Mouse (Mus musculus) stomach, embryonic 16.5 days (tissue): Measurements from ENCODE around the gene Arsb. TPM values are rescaled to one million over a fixed set of nuclear protein-coding genes. Genes with fewer than 3 reads are reported as not detected.
"Not testable (repeated sequence)": the region's sequence is repeated elsewhere in the genome, so short reads cannot be mapped to it uniquely, and the experiment has no call there.

ENCODE experiments used
- ATAC-seq: fragments of 200-750 bp; cut with Nextera tagmentation; 2 replicates; pipeline ENCODE4 v1.8.0; 2017; ENCODE audit warnings: moderate number of reproducible peaks, moderate TSS enrichment; ENCODE audit not compliant: insufficient read depth, low FRiP score
- H3K27ac ChIP-seq: fragments of 300-500 bp; sonication (generic); 2 replicates; pipeline ENCODE4 v1.5.1; 2014; ENCODE audit warnings: low read length
- H3K27me3 ChIP-seq: fragments of 300-500 bp; sonication (generic); 2 replicates; pipeline ENCODE4 v1.6.1; 2014; ENCODE audit warnings: low read length, control low read depth, mixed read lengths; ENCODE audit not compliant: control insufficient read depth, insufficient read depth
- H3K36me3 ChIP-seq: fragments of 300-500 bp; sonication (generic); 2 replicates; pipeline ENCODE4 v1.6.1; 2014; ENCODE audit warnings: low read length; ENCODE audit not compliant: control insufficient read depth, insufficient read depth
- H3K4me1 ChIP-seq: fragments of 300-500 bp; sonication (generic); 2 replicates; pipeline ENCODE4 v1.6.1; 2014; ENCODE audit warnings: low read length, control low read depth, mixed read lengths; ENCODE audit not compliant: control insufficient read depth, insufficient read depth
- H3K4me2 ChIP-seq: fragments of 300-500 bp; sonication (generic); 2 replicates; pipeline ENCODE4 v1.6.1; 2014; ENCODE audit warnings: low read depth, low read length, mixed read lengths
- H3K4me3 ChIP-seq: fragments of 300-500 bp; sonication (generic); replicated peaks from 2 replicates; pipeline ENCODE4 v1.5.1; 2014; ENCODE audit warnings: mild to moderate bottlenecking, low read length
- H3K9ac ChIP-seq: fragments of 300-500 bp; sonication (generic); 2 replicates; pipeline ENCODE4 v1.6.1; 2014; ENCODE audit warnings: low read length
- H3K9me3 ChIP-seq: fragments of 300-500 bp; sonication (generic); replicated peaks from 2 replicates; pipeline ENCODE4 v1.6.1; 2016; ENCODE audit warnings: low read length, control low read depth; ENCODE audit not compliant: control insufficient read depth
- WGBS: fragments of 180-500 bp; shearing (Covaris S2); extraction: QIAGEN DNeasy Blood & Tissue Kit; methylation state at CpG from one replicate; pipeline ENCODE4 v1.1.7; 2014; 5-methylcytosine and 5-hydroxymethylcytosine counted together
- microRNA-seq: library from miRNA; unstranded; fragments of <30 nt; microRNA quantifications from one replicate; pipeline ENCODE4, GENCODE M21; 2016
- polyA plus RNA-seq: library from polyadenylated mRNA; unstranded; fragments of >200 nt; fragmentation: Nextera tagmentation; extraction: Ambion mirVana; gene quantifications from 2 replicates; pipeline ENCODE4 v1.2.1, GENCODE M21; 2015

The Arsb gene
- polyA plus RNA-seq, 1 experiment from 2014 or later, result 12.7 TPM

DNA sequence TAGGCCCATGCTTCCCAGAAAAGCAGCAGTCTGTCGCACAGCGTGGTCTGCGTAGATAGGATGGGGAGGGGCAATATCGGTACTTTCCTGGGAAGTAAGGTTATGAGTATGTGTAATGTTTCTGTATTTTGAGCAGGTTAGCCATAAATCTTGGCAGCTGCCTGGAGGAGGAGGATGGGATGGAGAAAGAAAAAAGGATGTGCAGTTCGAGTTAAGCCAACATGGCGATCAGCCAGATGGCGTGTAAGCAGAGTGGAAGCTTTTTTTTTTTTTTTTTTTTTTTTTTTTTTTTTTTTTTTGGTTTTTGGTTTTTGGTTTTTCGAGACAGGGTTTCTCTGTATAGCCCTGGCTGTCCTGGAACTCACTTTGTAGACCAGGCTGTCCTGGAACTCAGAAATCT, 214.3 kb downstream of the Arsb start:
- not testable (repeated sequence) for H3K9me3 ChIP-seq, H3K27me3 ChIP-seq, ATAC-seq, H3K4me1 ChIP-seq, H3K36me3 ChIP-seq, H3K9ac ChIP-seq, H3K4me3 ChIP-seq, H3K4me2 ChIP-seq, H3K27ac ChIP-seq
- WGBS, result 89% methylated on average over 8 of the region's 8 CpGs

DNA sequence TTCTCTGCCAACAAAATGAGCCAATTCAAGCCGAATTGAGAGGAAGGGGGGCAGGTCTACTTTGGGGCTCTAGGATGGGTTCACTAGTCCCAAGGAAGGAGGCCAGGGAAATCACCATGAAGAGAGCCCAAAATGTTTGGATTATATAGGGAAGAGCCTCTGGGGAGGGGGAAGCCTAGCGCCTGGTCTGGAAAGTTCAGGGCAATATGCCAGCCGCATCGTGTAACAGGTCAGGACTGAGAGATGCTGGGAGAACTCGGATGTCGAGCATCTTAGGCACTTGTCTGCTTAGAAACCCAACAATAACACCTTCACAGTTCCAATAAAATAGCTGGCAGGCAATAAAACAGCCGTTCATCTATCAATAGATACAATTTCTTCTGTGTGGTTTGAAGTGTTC, 216.2 kb downstream of the Arsb start:
- Histone ChIP-seq H3K4me1 (no peaks in the 10 kb centered on the region), H3K9ac (no peak overlapping the region), H3K4me3 (no peak overlapping the region), H3K27me3 (no peaks in the 10 kb centered on the region), H3K4me2 (no peak overlapping the region), H3K36me3 (no peaks in the 10 kb centered on the region), H3K27ac (no peak overlapping the region), H3K9me3 (0 out of 2 replicates have a peak, but pooled peaks cover 5% of the 10 kb centered on the region)
- 62% methylated on average over 7 of the region's 7 CpGs for WGBS
- no peak for ATAC-seq

DNA sequence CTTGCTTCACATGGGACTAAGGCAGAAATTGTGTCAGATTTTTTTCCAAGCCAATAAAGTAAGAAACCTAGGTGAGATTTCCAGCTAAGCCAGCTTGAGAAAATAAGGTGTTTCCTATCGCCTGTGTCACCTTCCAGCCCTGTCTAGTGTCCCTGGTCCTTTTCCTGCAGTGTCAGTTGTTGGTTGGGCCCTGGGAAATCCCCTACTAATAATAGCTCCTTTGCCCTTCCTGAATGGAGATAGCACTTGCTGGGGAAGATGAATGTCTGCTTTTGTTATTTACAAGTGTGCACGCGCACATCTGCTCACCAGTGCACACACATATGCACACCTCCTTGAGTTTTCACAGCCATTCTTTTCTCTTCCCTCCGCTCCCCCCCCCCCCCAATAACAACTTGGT, 217.8 kb downstream of the Arsb start:
- no peak for ATAC-seq
- Histone ChIP-seq H3K4me2 (no peak overlapping the region), H3K4me3 (no peak overlapping the region), H3K9me3 (0 out of 2 replicates have a peak, but pooled peaks cover 5% of the 10 kb centered on the region), H3K9ac (no peak overlapping the region), H3K36me3 (no peaks in the 10 kb centered on the region), H3K27ac (no peak overlapping the region), H3K27me3 (no peaks in the 10 kb centered on the region), H3K4me1 (no peaks in the 10 kb centered on the region)
- WGBS, result 72% methylated on average over 3 of the region's 4 CpGs

DNA sequence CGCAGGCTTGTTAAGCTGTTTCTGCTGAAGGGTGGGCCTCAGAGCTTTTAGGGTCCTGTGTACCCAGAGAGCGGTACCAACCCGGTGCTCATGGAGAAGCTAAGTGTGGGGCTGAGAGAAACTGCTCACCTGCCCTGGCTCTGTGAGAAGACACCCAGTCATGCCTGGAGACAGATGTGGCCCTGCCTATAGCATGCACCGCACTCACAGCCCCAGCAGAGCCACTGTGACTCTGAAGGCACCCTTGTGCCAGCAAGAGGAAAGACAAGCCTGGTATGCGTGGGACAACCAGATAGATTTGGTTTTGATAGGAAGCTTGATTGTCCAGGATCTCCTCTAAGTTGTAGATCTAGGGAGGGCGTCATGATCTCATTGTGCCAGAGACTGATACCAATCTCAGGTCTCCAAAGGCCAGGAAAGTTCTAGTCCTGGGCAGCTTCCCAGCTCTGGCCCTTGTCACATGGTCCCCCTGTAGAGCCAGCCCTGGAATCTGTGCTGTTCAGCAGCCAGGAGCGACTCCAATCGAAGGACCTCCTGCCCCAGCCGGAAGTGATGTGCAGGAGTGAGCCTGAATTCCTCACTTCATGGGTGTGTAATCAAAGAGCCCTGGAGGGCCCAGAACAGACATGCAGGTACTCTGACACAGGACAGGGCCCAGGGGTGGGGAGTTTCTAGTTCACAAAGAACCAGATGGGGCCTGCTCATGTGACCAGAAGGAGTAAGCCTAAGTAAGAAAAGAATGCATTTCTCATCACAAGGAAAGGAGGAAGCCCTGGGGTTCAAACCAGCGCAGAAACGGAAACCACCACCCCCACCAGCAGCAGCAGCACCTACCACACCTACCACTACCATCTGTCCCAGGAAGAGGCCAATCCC, 218.5 kb downstream of the Arsb start:
- ATAC-seq, result peak; percentile 10; the same call in 1 of the 2 replicates
- 78% methylated on average over 11 of the region's 11 CpGs for WGBS
- Histone ChIP-seq H3K4me2 (no peak overlapping the region), H3K36me3 (no peaks in the 10 kb centered on the region), H3K9ac (no peak overlapping the region), H3K9me3 (0 out of 2 replicates have a peak, but pooled peaks cover 5% of the 10 kb centered on the region), H3K27ac (no peak overlapping the region), H3K4me3 (no peak overlapping the region), H3K27me3 (no peaks in the 10 kb centered on the region), H3K4me1 (no peaks in the 10 kb centered on the region)

DNA sequence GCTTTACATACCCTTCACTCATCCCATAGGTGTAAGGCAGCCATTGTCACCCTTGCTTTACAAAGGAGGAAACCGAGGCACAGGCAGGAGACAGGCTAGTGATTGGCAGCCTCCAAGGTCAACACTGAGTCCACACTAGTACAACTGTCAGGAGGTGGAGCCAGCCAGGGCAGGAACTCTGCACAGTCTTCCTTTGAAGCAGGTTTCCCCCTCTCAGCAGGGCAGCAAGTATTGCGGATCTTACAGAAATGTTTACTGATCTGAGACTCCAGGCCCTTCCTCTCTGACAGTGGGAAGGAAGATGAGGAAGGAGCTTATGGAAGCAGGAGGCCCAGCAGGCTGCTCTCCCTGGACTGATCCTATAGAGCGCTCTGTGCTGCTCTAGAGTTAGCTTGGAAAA, 219.4 kb downstream of the Arsb start:
- peak; percentile 17; the same call in 1 of the 2 replicates for ATAC-seq
- no peak overlapping the region for H3K9ac ChIP-seq
- H3K27ac ChIP-seq, result no peak overlapping the region
- H3K4me3 ChIP-seq, result no peak overlapping the region
- 0 out of 2 replicates have a peak, but pooled peaks cover 5% of the 10 kb centered on the region for H3K9me3 ChIP-seq
- H3K4me2 ChIP-seq, result no peak overlapping the region
- H3K36me3 ChIP-seq, result no peaks in the 10 kb centered on the region
- H3K27me3 ChIP-seq, result no peaks in the 10 kb centered on the region
- WGBS, result 73% methylated on average over 3 of the region's 3 CpGs
- no peaks in the 10 kb centered on the region for H3K4me1 ChIP-seq

DNA sequence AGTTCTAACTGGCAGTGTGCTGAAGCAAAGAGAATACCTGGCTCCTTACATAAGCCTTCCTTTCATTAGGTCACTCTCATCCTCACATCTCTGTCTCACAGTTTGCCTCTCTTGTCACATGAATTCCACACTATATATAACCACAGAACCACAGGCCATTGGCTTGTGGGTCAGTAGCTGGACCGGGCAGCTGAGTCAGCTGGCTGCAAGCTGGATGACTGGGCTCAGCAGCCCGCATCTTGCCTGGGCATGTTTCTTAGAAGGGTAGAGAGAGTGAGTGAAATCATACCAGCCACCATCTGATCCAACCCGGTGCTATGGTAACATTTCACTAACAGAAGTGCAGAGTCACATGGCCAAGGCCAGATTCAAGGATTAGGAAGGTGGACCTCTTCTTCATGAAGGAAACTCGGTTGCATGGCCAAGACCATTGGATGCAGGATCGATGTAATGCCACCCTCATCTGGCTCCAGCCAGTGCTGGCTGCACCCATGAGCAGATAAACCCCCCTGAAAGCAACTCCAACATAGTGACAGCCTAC, 221.0 kb downstream of the Arsb start:
- 92% methylated on average over 5 of the region's 5 CpGs for WGBS
- H3K9ac ChIP-seq, result no peak overlapping the region
- no peak for ATAC-seq

More for the DNA sequence above, 221.0 kb downstream of the Arsb start:
- no peak overlapping the region for H3K4me2 ChIP-seq
- no peaks in the 10 kb centered on the region for H3K4me1 ChIP-seq
- no peak overlapping the region for H3K4me3 ChIP-seq
- no peak overlapping the region for H3K27ac ChIP-seq
- H3K36me3 ChIP-seq, result no peaks in the 10 kb centered on the region
- H3K27me3 ChIP-seq, result no peaks in the 10 kb centered on the region
- 0 out of 2 replicates have a peak, but pooled peaks cover 5% of the 10 kb centered on the region for H3K9me3 ChIP-seq

Small RNA genes within 50 kb of the gene (microRNA-seq; reads per million reads assigned to microRNA genes)
- gene Gm25534 (not detected), gene Mir5624 (not detected)

Other genes with a start within 250 kb of the Arsb start
- gene Bhmt, start 133.7 kb upstream of the Arsb start, polyA plus RNA-seq, result 5.1 and 5.7 TPM in 2 replicates
- 1.5 and 1.8 TPM in 2 replicates for gene Bhmt2, start 97.3 kb upstream of the Arsb start, polyA plus RNA-seq
- 0.76 and 1.0 TPM in 2 replicates for gene Dmgdh, start 97.2 kb upstream of the Arsb start, polyA plus RNA-seq